Mouse (Mus musculus): ENCODE measurements at regions not wholly inside any gene's neighbourhood (a gene's known extent, or its start where the extent isn't known, plus 50 kb on each side); places are given as distances from the start of the nearest gene placed in this dataset.

- TF ChIP-seq GATA1 (IDR thresholded peaks at IDR 0.05; ENCODE audit: borderline replicate concordance, low read length) (no peak), FLI1 (IDR thresholded peaks at IDR 0.05; ENCODE audit: low read length) (no peak)
Measured at GRCm38 (mm10) chr11:63215993-63216392, 87.2 kb downstream of the Pmp22 start.
